Mouse (Mus musculus) CH12F3 (cell line): ENCODE results near the gene Lrrc63.

Experiments used
- in situ Hi-C: fragments of 300-500 bp; cut with MboI; formaldehyde crosslinking; loops from 2 replicates; pipeline ENCODE4 v1.14.3; 2020; ENCODE audit warnings: low sequenced_read_pairs

Lrrc63 gene

DNA sequence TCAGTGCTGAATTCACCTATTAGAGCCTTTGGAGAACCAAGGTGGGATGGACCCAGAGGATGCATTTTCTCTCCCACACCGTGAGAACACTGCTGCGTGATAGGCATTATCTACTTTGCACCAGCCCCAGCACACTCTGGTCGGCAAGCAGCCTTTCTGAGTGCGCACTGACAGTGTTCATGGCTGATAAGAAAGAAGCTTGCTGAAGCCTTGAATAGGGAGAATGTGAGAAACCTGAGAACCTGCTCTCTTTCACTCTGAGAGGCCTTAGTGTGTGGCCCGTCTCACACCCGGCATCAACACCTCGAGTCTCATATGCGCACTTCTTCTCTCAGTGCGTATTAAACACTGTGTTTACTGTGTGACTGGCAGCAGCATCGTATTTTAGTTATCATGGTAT, 7.8 kb upstream of the Lrrc63 start:
- in situ Hi-C loops = no loop called here

DNA sequence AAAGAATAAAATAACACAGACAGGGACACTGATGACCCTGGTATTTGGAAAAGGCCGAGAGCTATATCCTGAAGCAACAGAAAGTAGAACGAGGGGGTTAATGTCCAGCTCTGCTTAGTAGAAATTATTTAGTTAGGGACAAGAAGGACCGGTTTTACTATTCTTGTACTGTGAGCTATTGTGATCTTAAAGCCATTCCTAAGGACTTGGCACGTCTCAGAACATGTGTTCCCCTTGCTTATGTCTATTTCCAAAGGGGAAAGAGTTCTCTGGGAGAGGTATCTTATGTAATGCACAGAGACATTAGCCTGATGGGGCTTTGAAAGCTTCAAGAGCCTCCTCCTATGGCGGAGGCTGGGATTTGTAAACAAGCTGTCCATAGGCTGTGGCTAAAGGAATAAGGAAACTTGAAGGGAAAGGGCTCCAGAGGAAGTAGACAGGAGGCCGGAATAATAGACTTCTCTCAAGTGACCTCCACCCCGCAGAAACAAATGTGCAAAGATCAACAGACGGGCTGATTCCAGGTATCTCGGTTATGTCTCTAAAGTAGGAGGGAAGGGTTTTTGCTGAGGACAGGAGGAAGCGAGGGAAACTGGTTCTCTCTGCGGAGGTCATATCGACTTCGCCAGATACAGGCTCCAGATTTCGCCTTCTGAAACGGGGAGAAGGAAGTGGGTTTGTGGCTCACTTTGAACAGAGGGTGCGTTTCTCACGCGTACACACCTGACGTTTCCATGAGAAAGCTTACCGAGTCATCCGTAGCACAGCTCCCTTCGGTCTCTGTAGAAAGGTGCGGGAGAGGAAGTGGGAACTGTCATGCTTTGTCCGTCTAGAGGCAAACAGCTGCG, 5.7 kb upstream of the Lrrc63 start:
- in situ Hi-C loops = no loop called here

DNA sequence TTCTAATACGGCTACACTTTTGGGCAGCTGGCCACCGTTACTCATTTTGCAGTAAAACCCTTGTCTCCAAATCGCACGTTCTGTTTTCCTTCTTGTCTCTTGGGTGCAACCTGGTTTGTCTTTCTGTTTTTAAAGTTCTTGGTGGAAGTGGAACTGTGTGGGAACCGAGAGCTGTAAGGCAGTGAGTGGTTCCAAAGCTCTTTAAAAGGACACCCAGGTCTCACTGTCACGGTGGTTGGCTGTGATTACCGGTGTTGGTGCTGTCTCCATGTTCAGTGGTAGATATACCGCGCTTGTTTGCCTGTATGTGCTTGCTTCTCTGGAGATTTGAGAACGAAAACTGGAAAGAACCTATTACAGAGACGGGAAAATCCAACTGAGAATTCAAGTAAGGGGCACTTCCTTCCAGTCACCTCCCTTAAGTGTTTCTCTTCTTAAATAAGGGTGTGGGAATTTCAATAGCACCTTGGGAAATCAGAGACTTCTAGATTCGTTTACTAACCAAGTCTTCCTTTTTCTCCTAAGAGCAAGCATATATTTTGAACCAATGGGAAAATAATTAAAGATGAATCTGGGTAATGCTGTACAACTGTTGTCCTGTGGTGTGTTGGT, 749 bp upstream of the Lrrc63 start:
- in situ Hi-C loops = no loop called here

DNA sequence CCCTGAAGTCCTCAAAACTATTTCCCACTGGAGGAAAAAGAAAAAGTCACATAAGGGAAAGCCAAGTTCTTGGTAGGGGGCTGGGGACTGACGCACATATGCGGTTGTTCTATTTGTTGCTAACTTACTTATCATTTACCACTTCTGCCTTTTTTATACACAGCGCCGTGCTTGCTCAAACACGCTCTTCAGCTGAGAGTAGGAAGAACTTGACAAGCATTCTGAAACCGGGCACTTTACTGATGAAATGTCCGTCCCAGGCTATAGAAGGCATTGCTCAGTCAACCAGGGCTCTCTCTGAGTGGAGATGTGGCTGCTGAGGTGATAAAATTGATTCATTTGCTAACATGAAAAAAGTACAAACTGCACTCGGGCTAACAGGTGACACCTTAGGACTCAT, 9.0 kb downstream of the Lrrc63 start:
- in situ Hi-C loops = no loop called here

DNA sequence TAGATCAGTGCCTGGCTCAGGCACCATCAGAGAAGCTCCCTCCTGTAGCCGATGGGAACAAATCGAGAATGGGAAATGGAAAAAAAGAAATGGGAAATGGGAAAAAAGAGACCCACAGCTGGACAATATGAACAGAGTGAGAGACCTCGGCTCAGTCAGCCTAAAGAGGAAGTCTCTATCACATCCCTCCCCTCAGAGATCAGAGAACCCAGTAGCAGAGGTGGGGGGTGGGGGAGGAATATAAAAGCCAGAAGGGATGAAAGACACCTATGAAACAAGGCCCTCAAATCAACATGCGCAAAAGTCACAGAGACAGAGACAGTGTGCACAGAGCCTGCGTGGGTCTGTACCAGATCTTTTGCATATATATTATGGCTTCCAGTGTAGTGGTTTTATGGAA, 27.7 kb downstream of the Lrrc63 start:
- in situ Hi-C loops = no loop called here

DNA sequence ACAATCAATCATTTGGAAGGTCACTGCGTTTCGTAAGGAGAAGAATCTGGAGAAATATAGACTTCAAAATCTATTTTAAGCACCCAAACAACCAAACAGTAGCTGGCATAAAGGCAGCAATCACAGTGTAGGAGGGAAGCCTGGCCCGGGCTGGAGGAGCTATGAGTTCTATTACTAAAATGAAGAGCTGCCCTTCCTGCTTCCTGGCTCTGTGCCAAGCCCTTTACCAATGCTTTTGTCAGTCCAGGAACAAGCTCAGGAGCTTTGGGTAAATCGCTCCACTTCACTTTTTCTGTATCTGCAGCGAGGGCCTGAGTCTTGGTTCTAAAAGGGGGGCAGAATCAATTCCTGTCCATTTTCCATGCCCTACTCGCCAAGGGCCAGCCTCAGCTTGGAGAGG, 52.7 kb downstream of the Lrrc63 start:
- in situ Hi-C loops = no loop called here

DNA sequence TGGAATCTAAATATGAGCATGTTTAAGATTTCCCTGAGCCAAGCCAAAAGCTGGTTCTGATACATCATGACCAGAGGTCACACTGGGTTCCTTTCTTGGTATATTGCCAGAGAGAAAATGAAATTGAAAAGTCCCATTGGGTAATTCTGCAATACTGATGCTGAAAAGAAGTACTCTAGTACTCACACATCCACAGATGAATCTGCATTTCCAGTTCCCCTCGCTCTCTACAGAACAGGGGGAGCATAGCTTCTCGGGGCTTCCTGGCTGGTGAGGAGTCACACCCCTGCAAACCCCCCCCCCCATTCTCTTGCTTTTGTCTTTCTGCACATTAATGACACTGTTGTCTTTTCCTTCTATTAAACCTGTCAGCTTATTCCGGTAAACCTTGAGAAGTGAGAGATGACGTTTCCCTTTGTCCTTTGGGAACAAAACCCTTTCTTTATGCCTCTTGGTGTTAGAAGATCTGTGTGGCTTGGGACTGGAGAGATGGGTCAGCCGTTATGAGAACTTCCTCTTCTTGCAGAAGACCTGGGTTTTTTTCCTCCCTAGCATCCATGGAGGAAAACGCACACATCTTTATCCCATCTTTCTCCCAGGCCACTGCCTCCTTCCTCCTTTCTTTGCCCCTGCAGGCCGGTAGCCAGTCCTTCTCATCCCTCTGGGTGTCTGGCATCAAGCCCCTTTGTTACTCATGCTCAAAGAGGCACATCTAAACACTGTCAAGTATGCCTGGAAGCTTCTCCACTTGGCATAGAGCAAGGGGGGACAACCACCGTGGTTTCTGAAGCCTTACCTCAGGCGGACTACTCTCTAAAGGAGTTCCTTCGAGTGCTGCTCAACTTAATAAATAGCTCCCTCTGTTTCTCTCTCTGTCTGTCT, 55.1 kb downstream of the Lrrc63 start:
- in situ Hi-C loops = no loop called here

DNA sequence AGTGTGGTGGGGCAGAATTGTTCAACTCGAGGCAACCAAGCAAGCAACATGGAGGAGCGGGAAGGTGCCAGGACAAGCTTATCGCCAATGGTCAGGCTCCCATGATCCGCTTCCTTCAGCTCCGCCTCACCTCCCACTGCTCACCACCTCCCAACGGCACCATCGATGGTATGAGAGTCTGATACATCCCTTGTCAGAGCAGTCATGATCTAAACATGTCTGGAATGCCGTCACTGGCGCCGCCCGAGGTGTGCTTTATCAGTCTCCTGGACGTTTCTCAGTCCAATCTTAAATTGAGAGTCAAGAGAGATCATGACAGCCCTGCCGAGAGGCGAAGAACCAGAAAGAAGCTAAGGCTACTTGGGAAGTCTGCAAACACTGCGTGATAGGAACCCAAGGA, 59.6 kb downstream of the Lrrc63 start:
- in situ Hi-C loops = loop anchor here (5.0 kb wide), 1 partner anchor 36 kb away; no protein-coding TSS in a partner anchor

DNA sequence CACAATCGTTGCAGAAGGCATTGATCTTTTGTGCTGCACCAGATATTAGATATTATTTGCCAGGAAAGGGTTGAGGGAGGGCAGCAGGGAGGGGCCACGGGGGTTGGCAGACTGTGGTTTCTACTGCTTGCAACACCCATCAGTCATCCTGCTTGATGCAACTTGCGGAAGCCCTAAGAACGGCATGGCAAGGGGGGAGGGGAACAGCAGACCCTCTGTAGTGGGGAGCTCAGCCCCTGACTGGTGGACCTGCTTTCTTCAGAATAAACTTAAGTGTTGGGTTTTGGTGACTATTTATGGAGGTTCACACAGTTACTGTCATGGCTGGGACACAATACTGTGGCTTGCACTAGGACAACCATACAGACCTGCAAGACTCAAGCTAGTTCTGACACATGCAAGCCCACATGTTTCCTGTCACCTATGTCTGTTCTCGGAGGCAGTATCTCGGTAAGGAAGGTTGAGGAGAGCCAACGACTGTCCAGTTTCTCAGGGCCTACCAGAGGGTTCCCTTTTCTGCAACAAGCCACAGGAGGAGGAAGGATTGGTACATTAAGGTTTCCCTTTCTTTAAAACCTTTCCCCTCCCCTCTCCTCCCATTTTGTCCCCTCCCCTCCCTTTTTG, 61.2 kb downstream of the Lrrc63 start:
- in situ Hi-C loops = no loop called here

DNA sequence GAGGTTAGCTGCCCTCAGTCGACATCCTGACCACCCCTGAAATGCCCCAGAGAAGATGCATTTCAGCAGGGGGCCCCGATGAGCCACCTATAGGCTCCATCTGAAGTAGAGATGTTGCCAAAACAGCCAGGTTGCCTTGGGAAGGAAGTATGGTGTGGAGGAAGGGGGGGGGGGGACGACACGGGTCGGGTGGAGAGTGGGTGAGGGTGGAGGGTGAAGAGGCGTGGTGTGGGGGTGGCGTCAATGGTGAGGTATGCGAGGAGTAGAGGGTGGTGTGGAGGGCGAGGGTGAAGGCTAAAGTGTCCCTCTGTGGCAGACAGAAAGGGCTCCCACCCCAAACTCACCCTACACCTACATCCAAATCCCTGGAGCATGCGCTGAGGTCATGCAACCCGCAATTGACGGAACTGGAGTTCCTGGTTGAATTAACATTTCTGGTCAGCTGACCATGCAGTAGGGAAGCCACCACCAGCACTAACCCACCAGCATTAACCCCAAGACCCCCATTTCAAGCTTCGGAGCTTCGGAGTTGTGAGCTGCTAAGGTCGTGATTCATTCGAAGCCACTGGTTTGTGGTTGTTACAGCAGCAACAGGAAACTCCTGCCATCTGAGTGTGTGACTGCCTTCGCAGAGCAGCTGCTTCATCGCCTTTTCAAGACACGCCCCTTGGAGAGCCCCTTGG, 62.1 kb downstream of the Lrrc63 start:
- in situ Hi-C loops = no loop called here

DNA sequence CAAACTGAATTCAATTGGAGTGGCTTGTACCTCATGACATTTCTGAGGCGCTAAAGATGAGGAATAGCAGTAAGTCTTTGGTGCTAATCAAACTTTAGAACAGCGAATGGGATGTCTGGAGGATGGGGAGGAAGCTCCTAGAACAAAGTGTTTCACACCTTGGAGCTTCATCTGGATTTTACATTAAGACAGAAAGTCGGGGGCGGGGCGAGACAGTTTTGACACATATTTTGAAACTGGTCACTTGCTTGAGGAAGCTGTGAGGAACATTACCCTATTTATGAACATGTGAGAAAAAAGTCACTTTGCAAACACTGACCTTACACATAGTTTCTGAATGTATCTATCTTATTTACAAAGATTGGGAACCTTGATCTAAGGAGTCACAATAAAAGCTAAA, 65.5 kb downstream of the Lrrc63 start:
- in situ Hi-C loops = no loop called here

DNA sequence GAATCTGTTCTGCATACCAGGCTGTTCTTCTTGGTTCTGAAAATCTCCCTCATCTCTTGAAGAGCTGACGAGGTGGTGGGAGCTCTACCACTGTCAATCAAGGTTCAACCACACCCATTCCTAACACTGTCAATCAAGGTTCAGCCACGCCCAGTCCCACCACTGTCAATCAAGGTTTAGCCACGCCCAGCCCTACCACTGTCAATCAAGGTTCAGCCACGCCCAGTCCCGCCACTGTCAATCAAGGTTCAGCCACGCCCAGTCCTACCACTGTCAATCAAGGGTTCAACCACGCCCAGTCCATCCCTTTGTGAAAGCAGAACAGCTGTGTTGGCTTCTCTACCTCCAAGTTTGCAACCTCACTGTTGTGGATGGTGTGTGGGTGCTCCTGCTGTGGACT, 66.2 kb downstream of the Lrrc63 start:
- in situ Hi-C loops = no loop called here

DNA sequence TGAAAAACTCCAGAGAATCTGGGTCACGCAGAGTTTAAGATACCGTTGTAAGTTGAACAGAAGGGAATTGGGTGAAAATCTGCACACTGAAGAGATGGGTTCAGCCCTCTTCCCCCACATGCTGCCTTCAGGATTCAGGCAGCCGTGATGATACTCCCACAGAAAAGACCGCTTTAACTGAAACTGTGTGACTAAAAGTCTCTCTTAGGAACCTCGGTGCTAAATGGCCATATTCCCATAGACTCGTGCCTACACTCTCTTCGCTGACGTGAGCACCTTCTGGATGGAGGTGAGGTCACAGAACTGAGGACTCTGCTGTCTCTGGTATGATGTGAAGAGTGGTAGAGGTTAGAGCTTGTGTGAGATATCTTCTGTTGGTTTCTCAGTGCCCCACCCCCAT, 66.7 kb downstream of the Lrrc63 start:
- in situ Hi-C loops = no loop called here

DNA sequence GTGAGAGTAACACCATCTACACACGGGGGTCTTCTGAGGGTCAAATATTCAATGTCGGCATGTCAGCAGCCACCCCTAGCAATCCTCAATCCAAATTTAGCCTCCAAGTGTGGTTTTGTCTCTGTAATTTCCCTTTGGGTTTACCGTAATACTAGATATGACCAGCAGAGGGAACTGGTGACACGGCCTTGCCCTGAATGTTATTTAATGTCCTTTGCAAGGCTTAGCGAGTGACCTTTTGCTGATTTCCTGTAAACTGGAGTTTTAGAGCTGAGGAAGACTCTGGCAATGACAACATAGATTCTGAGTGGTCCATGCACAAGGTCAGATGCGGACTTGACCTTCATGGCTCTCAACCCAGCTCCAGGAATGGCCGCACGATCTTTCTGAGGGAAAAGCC, 70.1 kb downstream of the Lrrc63 start:
- in situ Hi-C loops = no loop called here

DNA sequence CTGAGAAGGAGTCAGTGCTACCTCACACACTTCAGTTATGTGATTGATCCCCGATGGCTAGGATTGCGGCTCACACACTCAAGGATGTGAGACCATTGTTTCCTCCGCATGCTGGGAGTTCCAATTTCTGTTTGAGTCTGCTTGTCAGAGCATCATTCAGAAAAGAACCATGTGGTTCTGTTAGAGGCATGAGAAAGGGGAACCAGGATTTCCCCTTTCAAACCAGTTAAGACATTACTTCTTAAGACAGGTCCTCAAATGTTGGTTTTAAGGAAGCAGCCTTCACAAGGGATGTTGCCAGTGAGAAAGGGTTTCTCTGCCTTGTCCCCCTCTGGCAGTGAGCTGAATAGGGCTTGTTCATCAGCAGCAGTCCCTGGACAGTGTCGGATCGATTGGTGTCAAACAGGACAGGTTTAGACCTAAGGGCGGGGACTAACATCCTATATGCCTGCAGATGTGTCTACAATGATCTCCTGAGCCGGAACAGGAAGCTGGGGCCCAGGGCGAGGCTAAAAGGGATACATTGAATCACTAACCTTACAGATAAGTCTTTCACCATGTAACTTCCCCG, 73.7 kb downstream of the Lrrc63 start:
- in situ Hi-C loops = loop anchor here (10.0 kb wide), 1 partner anchor 148 kb away; no protein-coding TSS in a partner anchor

DNA sequence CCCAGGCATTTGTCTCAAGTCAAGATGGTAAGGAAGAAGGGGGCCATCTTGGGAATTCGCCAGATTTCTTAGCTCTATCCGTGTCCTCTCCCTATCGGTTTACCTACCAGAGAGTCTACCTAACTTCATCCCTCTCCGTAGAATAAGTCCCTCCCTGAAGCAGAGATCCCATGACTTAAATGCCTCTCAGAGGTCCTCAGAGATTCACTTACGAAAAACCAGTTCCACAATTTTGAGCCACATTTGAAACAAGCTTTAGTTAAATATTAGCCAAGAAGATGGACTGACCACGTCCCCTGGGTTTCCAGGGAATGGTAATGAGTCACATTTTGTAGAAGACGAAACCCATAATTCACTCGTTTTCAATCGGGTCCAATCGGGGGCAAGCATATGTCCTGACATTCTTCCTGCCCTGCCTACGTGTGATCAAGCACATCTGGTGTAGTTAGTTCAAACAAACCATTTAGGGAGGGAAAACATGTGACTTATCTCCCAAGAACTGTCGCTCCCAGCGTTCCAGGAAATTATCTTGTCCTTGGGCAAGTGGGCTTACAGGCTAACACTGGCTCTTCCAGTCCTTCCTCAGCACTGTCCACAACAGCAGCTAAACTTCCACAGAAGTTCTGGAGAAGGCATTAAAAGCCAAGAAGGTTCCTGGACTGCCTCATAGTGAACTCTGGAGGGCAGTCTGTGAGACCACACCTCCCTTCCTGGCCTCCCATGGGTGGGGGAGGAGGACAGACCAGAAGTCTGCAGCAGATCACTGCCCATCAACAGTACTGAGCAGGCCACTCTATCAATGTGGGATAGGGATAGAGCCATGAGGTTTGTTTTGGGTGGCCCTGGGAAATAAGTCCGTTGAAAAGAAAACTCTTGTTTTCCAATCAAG, 76.0 kb downstream of the Lrrc63 start:
- in situ Hi-C loops = loop anchor here (10.0 kb wide), 1 partner anchor 150 kb away; no protein-coding TSS in a partner anchor

DNA sequence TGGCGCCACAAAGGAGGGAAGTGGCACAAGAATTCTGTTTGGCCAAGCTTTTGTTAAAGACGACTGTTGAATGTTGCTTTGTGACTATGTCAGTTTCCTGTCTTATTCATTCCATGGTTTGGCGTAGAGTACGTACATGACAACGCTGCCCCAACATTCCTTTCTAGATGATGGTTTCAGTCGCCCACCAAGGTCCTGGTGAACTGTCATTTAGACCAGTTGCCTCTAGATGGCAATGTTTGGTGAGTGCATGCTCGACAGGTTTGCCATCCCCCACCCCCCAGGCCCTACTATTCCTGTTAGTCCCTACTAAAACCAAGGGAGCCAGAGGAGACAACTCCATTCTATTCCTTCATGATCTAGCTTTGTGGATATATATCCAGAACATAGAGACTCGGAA, 78.2 kb downstream of the Lrrc63 start:
- in situ Hi-C loops = loop anchor here (10.0 kb wide), 1 partner anchor 152 kb away; no protein-coding TSS in a partner anchor

DNA sequence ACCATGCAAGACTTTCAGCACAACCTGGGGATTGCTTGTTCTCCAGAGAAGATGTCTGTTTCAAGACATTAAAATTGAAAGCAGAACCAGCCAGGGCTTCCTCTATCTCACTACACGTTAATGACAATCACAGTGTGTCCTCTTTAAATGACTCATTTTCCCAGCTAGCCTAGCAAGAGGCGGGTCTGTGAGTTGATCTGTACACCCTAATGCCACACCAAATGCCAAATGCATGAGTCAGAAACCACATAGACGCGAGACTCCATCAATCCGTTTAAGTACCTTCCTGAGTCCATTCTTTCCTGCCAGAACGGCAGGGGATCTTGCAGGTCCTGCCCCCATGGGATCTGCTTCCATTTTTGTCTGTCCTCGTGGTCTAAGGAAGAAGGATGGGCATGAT, 85.5 kb downstream of the Lrrc63 start:
- in situ Hi-C loops = loop anchor here (10.0 kb wide), 1 partner anchor 700 kb away; no protein-coding TSS in a partner anchor

DNA sequence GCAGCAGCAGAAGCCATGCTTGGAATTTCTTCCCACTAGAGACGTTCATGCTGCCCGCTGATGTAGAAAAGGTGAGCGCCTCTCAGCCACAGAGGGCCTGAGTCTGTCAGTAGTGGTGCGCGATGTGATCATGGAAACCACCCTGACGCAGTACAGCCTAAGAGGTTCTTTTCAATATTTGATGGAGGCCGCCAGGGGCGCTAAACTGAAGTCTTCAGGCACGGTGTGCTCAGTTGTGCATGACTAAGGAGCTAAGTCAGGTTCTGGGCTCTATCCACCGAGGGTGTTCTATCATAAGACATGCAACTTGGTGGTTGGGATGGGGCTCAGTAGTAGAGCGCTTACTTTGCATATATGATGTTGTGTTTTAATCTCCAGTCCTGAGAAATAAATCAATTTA, 95.2 kb downstream of the Lrrc63 start:
- in situ Hi-C loops = no loop called here
